Mouse (Mus musculus) myocyte (in vitro differentiated cells): ENCODE results near the gene Slx. TPM values are rescaled to one million over a fixed set of nuclear protein-coding genes. Genes with fewer than 3 reads are reported as not detected.
"Not testable (repeated sequence)": the region's sequence is repeated elsewhere in the genome, so short reads cannot be mapped to it uniquely, and the experiment has no call there.

Experiments
- H3K27me3 ChIP-seq: one replicate; pipeline ENCODE4 v1.6.1; 2011; ENCODE audit not compliant: control insufficient read depth, insufficient read depth, insufficient read length
- H3K36me3 ChIP-seq: one replicate; pipeline ENCODE4 v1.6.1; 2011; ENCODE audit not compliant: control insufficient read depth, insufficient read depth
- H3K4me2 ChIP-seq: one replicate; pipeline ENCODE4 v1.6.1; 2011; ENCODE audit warnings: low read depth, control low read depth
- H3K4me3 ChIP-seq: one replicate; pipeline ENCODE4 v1.5.1; 2011; ENCODE audit warnings: mild to moderate bottlenecking, control low read depth, moderate library complexity
- H3K79me2 ChIP-seq: one replicate; pipeline ENCODE4 v1.6.1; 2011; ENCODE audit not compliant: control insufficient read depth, insufficient read depth
- H3ac ChIP-seq: one replicate; pipeline ENCODE4 v1.6.1; 2011; ENCODE audit not compliant: control insufficient read depth, insufficient read length
- polyA plus RNA-seq: library from polyadenylated mRNA; unstranded; fragments of >200 nt; fragmentation: generic; extraction: Trizol; gene quantifications from one replicate; pipeline ENCODE4 v1.2.1, GENCODE M21; 2012; ENCODE audit warnings: missing spikeins

Slx gene
- polyA plus RNA-seq, result not detected

DNA sequence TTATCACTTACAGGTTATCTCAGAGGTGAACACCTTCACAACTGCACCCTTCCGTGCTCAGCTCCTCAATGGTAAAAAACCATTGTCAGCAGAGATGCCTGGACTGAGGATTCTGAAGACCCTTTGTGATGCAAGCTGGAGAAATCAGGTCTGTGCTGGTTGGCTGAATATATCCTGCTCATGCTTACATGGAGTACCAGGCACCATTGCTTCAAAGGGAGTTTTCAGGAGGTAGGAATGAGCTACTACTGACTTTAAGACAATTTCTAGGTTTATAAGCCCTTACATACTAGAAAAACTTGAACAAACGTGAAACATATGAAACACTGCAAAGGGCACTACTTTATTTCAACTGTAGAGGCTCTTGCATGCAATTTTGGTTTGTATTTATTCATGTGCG lies at the start of gene Slx:
Gene Slx (minus strand): TSS at position 101 of the 400 bp plus-strand sequence.
- H3K4me2 ChIP-seq, H3K4me3 ChIP-seq, H3ac ChIP-seq, H3K36me3 ChIP-seq, H3K27me3 ChIP-seq, H3K79me2 ChIP-seq: not testable (repeated sequence)

Other genes starting within 250 kb of the Slx start
- not detected for gene Gm2030, start 235.5 kb downstream of the Slx start, polyA plus RNA-seq
- gene Gm14525, start 157.1 kb upstream of the Slx start, polyA plus RNA-seq, result not detected